Mouse (Mus musculus) inflammation-experienced regulatory T-cells, adult 6 months (primary cell): ENCODE measurements around the gene Lrrc3c. TPM values are rescaled to one million over a fixed set of nuclear protein-coding genes. Genes with fewer than 3 reads are reported as not detected.
"Not testable (repeated sequence)": the region's sequence is repeated elsewhere in the genome, so short reads cannot be mapped to it uniquely, and the experiment has no call there.

ENCODE experiments used
- ATAC-seq: one replicate; pipeline ENCODE4 v1.8.0; 2017
- polyA plus RNA-seq, 3 experiments: library from polyadenylated mRNA; unstranded; fragments of 100-300 nt; shearing (Covaris generic); gene quantifications; one replicate each; pipeline ENCODE4 v1.2.1; 2017

Gene Lrrc3c
- polyA plus RNA-seq, 3 experiments from 2014 or later = not detected

GRCm38 (mm10) chr11:98586087-98586891, 11.8 kb upstream of the Lrrc3c start:
- ATAC-seq = no peak

- peak; percentile 95 for ATAC-seq
These were observed 11.1 kb upstream of the Lrrc3c start, which contains the start of gene Ormdl3 for GRCm38 (mm10) chr11:98586892-98587563. Ormdl3 (minus strand) TSS chr11:98587368.

GRCm38 (mm10) chr11:98587684-98588546, 10.2 kb upstream of the Lrrc3c start:
- ATAC-seq = peak; percentile 38

- no peak for ATAC-seq
These were observed 9.2 kb upstream of the Lrrc3c start for GRCm38 (mm10) chr11:98588833-98589281.

GRCm38 (mm10) chr11:98589306-98589705, 8.8 kb upstream of the Lrrc3c start:
- ATAC-seq = no peak

- no peak for ATAC-seq
These were observed 7.3 kb upstream of the Lrrc3c start for GRCm38 (mm10) chr11:98590548-98591445.

- ATAC-seq = peak; percentile 44
These were observed 3.1 kb upstream of the Lrrc3c start for GRCm38 (mm10) chr11:98595021-98595420.

- no peak for ATAC-seq
These were observed 2.6 kb upstream of the Lrrc3c start for GRCm38 (mm10) chr11:98595473-98595872.

- ATAC-seq = no peak
These were observed 2.1 kb upstream of the Lrrc3c start for GRCm38 (mm10) chr11:98595955-98596354.

- ATAC-seq = peak; percentile 92
These were observed 728 bp upstream of the Lrrc3c start for GRCm38 (mm10) chr11:98597363-98597762.

- ATAC-seq = no peak
These were observed 780 bp downstream of the Lrrc3c start for GRCm38 (mm10) chr11:98598851-98599290.

GRCm38 (mm10) chr11:98599291-98599690, 1.2 kb downstream of the Lrrc3c start:
- ATAC-seq = no peak

- no peak for ATAC-seq
These were observed 4.1 kb downstream of the Lrrc3c start for GRCm38 (mm10) chr11:98602090-98602690.

- no peak for ATAC-seq
These were observed 5.9 kb downstream of the Lrrc3c start for GRCm38 (mm10) chr11:98603953-98604352.

GRCm38 (mm10) chr11:98604911-98605310, 6.8 kb downstream of the Lrrc3c start:
- ATAC-seq = not testable (repeated sequence)

GRCm38 (mm10) chr11:98606763-98607162, 8.7 kb downstream of the Lrrc3c start:
- ATAC-seq = peak; percentile 50

GRCm38 (mm10) chr11:98620791-98621190, 22.7 kb downstream of the Lrrc3c start:
- ATAC-seq = no peak

GRCm38 (mm10) chr11:98623981-98624380, 25.9 kb downstream of the Lrrc3c start:
- ATAC-seq = not testable (repeated sequence)

GRCm38 (mm10) chr11:98624381-98624780, 26.3 kb downstream of the Lrrc3c start:
- not testable (repeated sequence) for ATAC-seq

- ATAC-seq = no peak
These were observed 27.7 kb downstream of the Lrrc3c start, which contains the start of the genes Gm12355 and Gsdma3 for GRCm38 (mm10) chr11:98625611-98626410. Gm12355 (minus strand) TSS chr11:98625661. Gsdma3 (plus strand) TSS chr11:98626360.
